In genomic region chr13:35946659-35947353, GRCm38 (mm10) we compare ENCODE assay signal across 21 mouse cellular contexts. TPM values are rescaled to one million over a fixed set of nuclear protein-coding genes. Genes with fewer than 3 reads are reported as not detected.
DNase-seq lines count a peak whose midpoint lies in the region; ATAC-seq and TF ChIP-seq lines count a peak whose summit lies in the region.
"Had no signal": no experiment of that assay in that cellular context is flagged by ENCODE, and none has a peak within 500 bp of the region (broad histone marks: within the 10 kb centered on the region; RNA-seq: fewer than 3 reads in every experiment).

No protein-coding gene starts in this region.

- no peak overlapping the region for H3K27ac ChIP-seq in forebrain, postnatal 0 days (ENCODE audit: low read depth, low read length)
- no peak overlapping the region for H3K27ac ChIP-seq in forebrain, embryonic 12.5 days
- H3K27ac ChIP-seq in kidney, embryonic 15.5 days: no peak overlapping the region
- no peak overlapping the region for H3K27ac ChIP-seq in kidney, adult 2 months (ENCODE audit: insufficient read depth, low read depth, low read length)
- no peak overlapping the region for H3K27ac ChIP-seq in testis, adult 2 months (ENCODE audit: control insufficient read depth, insufficient read depth, low read depth, low read length)
- no peak overlapping the region for H3K27ac ChIP-seq in neural tube, embryonic 15.5 days (replicated peaks)
- no peak overlapping the region for H3K27ac ChIP-seq in liver, embryonic 11.5 days (ENCODE audit: low read depth, low read length)
- H3K27ac ChIP-seq: embryonic facial prominence, embryonic 12.5 days; limb, embryonic 13.5 days; liver, embryonic 13.5 days; stomach, postnatal 0 days had no signal

- no peak for TF ChIP-seq CTCF in forebrain, postnatal 0 days (IDR thresholded peaks at IDR 0.05; ENCODE audit: low read depth)
- no peak for TF ChIP-seq CTCF in kidney, adult 2 months (conservative IDR thresholded peaks at IDR 0.05; ENCODE audit: insufficient read depth, insufficient read length, low read depth, low read length)
- no peak for TF ChIP-seq CTCF in testis, adult 2 months (IDR thresholded peaks at IDR 0.05; ENCODE audit: control insufficient read depth, insufficient read depth, insufficient replicate concordance, low read depth, low read length)

- 74% methylated on average over 20 of the region's 20 CpGs for WGBS in forebrain, postnatal 0 days
- 76% methylated on average over 20 of the region's 20 CpGs for WGBS in forebrain, embryonic 12.5 days
- WGBS in kidney, embryonic 15.5 days: 75% methylated on average over 20 of the region's 20 CpGs
- WGBS in kidney, adult 2 months: 73% methylated on average over 20 of the region's 20 CpGs
- WGBS in neural tube, embryonic 15.5 days: 69% methylated on average over 20 of the region's 20 CpGs
- 64% methylated on average over 20 of the region's 20 CpGs for WGBS in liver, embryonic 11.5 days

- no peak for DNase-seq in forebrain, postnatal 0 days
- no peak for DNase-seq in kidney, adult 2 months
- DNase-seq in testis, postnatal 14 days (ENCODE audit: low spot score): no peak
- DNase-seq in liver, embryonic 11.5 days (ENCODE audit: low spot score): no peak

- no peaks in the 10 kb centered on the region for H3K36me3 ChIP-seq in forebrain, postnatal 0 days (ENCODE audit: insufficient read depth)
- H3K36me3 ChIP-seq in forebrain, embryonic 12.5 days (replicated peaks): no peaks in the 10 kb centered on the region
- no peaks in the 10 kb centered on the region for H3K36me3 ChIP-seq in kidney, embryonic 15.5 days
- no peaks in the 10 kb centered on the region for H3K36me3 ChIP-seq in kidney, adult 2 months (ENCODE audit: control insufficient read depth, insufficient read depth, low read length)
- H3K36me3 ChIP-seq in testis, adult 2 months (ENCODE audit: control insufficient read depth, insufficient read depth, low read length): no peaks in the 10 kb centered on the region
- H3K36me3 ChIP-seq in neural tube, embryonic 15.5 days: no peaks in the 10 kb centered on the region
- no peaks in the 10 kb centered on the region for H3K36me3 ChIP-seq in liver, embryonic 11.5 days (ENCODE audit: control insufficient read depth, insufficient read depth, low read length)
- H3K36me3 ChIP-seq: embryonic facial prominence, embryonic 12.5 days; G1E; heart, embryonic 12.5 days; limb, embryonic 13.5 days; liver, embryonic 13.5 days had no signal

- TF ChIP-seq POLR2A in kidney, adult 2 months (IDR thresholded peaks at IDR 0.05; ENCODE audit: low read depth, low read length): no peak
- TF ChIP-seq POLR2A in testis, adult 2 months (IDR thresholded peaks at IDR 0.05; ENCODE audit: control insufficient read depth, low read depth, low read length): no peak

- no peak overlapping the region for H3K4me3 ChIP-seq in forebrain, postnatal 0 days (ENCODE audit: low read depth, low read length)
- no peak overlapping the region for H3K4me3 ChIP-seq in forebrain, embryonic 12.5 days (replicated peaks)
- H3K4me3 ChIP-seq in kidney, embryonic 15.5 days (replicated peaks): no peak overlapping the region
- H3K4me3 ChIP-seq in kidney, adult 2 months (ENCODE audit: insufficient read depth, low read depth, low read length): no peak overlapping the region
- peak overlapping the region; percentile 26 for H3K4me3 ChIP-seq in testis, adult 2 months (ENCODE audit: control insufficient read depth, low read depth, low read length)
- H3K4me3 ChIP-seq in neural tube, embryonic 15.5 days (replicated peaks): no peak overlapping the region
- no peak overlapping the region for H3K4me3 ChIP-seq in liver, embryonic 11.5 days (ENCODE audit: low read depth, low read length)
- H3K4me3 ChIP-seq: embryonic facial prominence, embryonic 12.5 days; heart, embryonic 12.5 days; limb, embryonic 13.5 days; liver, embryonic 13.5 days had no signal

- H3K9me3 ChIP-seq in forebrain, postnatal 0 days (ENCODE audit: low read length): no peaks in the 10 kb centered on the region
- H3K9me3 ChIP-seq in forebrain, embryonic 12.5 days: no peaks in the 10 kb centered on the region
- H3K9me3 ChIP-seq in kidney, embryonic 15.5 days (replicated peaks): no peaks in the 10 kb centered on the region
- H3K9me3 ChIP-seq in neural tube, embryonic 15.5 days (replicated peaks): no peaks in the 10 kb centered on the region
- H3K9me3 ChIP-seq in liver, embryonic 11.5 days (ENCODE audit: control insufficient read depth, low read length): no peaks in the 10 kb centered on the region
- H3K9me3 ChIP-seq: embryonic facial prominence, embryonic 12.5 days; G1E; heart, embryonic 12.5 days; liver, embryonic 13.5 days had no signal

- ATAC-seq in forebrain, postnatal 0 days: peak; percentile 21; the same call in 1 of the 2 replicates
- ATAC-seq in forebrain, embryonic 12.5 days (ENCODE audit: low FRiP score): no peak
- peak; percentile 14; the same call in 1 of the 2 replicates for ATAC-seq in kidney, embryonic 15.5 days (replicated peaks; ENCODE audit: low FRiP score)
- ATAC-seq in neural tube, embryonic 15.5 days (ENCODE audit: low FRiP score): peak; percentile 51; the same call in 1 of the 2 replicates
- no peak for ATAC-seq in liver, embryonic 11.5 days (replicated peaks; ENCODE audit: low FRiP score)
- ATAC-seq: intestine, postnatal 0 days had no signal

- no peak overlapping the region for H3K9ac ChIP-seq in forebrain, postnatal 0 days
- H3K9ac ChIP-seq in forebrain, embryonic 12.5 days: no peak overlapping the region
- H3K9ac ChIP-seq in kidney, embryonic 15.5 days: no peak overlapping the region
- no peak overlapping the region for H3K9ac ChIP-seq in neural tube, embryonic 15.5 days (replicated peaks)
- no peak overlapping the region for H3K9ac ChIP-seq in liver, embryonic 11.5 days (ENCODE audit: low read depth, low read length)
- H3K9ac ChIP-seq: embryonic facial prominence, embryonic 12.5 days; heart, embryonic 12.5 days; limb, embryonic 13.5 days; liver, embryonic 13.5 days had no signal

- no peaks in the 10 kb centered on the region for H3K27me3 ChIP-seq in forebrain, postnatal 0 days (ENCODE audit: insufficient read depth, low read length)
- 0 out of 2 replicates have a peak, but pooled peaks cover 3% of the 10 kb centered on the region for H3K27me3 ChIP-seq in forebrain, embryonic 12.5 days
- H3K27me3 ChIP-seq in kidney, embryonic 15.5 days: no peaks in the 10 kb centered on the region
- H3K27me3 ChIP-seq in kidney, adult 2 months (replicated peaks; ENCODE audit: control insufficient read depth, insufficient read depth, low read length): no peaks in the 10 kb centered on the region
- no peaks in the 10 kb centered on the region for H3K27me3 ChIP-seq in testis, adult 2 months (ENCODE audit: control insufficient read depth, insufficient read depth, low read length)
- H3K27me3 ChIP-seq in neural tube, embryonic 15.5 days (replicated peaks): 0 out of 2 replicates have a peak, but pooled peaks cover 3% of the 10 kb centered on the region
- H3K27me3 ChIP-seq in liver, embryonic 11.5 days (replicated peaks; ENCODE audit: control insufficient read depth, insufficient read depth, low read length): peaks cover 6% of the 10 kb centered on the region
- H3K27me3 ChIP-seq: CH12.LX; embryonic facial prominence, embryonic 12.5 days; limb, embryonic 13.5 days; liver, embryonic 13.5 days had no signal

- no peak overlapping the region for H3K4me2 ChIP-seq in forebrain, postnatal 0 days (ENCODE audit: low read depth)
- H3K4me2 ChIP-seq in forebrain, embryonic 12.5 days: no peak overlapping the region
- no peak overlapping the region for H3K4me2 ChIP-seq in kidney, embryonic 15.5 days
- H3K4me2 ChIP-seq in neural tube, embryonic 15.5 days: no peak overlapping the region
- H3K4me2 ChIP-seq in liver, embryonic 11.5 days: no peak overlapping the region
- H3K4me2 ChIP-seq: embryonic facial prominence, embryonic 12.5 days; limb, embryonic 13.5 days; liver, embryonic 13.5 days had no signal

- no peaks in the 10 kb centered on the region for H3K4me1 ChIP-seq in forebrain, postnatal 0 days (ENCODE audit: insufficient read depth)
- H3K4me1 ChIP-seq in forebrain, embryonic 12.5 days: no peaks in the 10 kb centered on the region
- no peaks in the 10 kb centered on the region for H3K4me1 ChIP-seq in kidney, embryonic 15.5 days
- no peaks in the 10 kb centered on the region for H3K4me1 ChIP-seq in kidney, adult 2 months (ENCODE audit: control insufficient read depth, insufficient read depth, low read length)
- peaks cover 3% of the 10 kb centered on the region; the same call in 1 of the 2 replicates for H3K4me1 ChIP-seq in testis, adult 2 months (ENCODE audit: control insufficient read depth, insufficient read depth, low read length)
- H3K4me1 ChIP-seq in neural tube, embryonic 15.5 days: no peaks in the 10 kb centered on the region
- peaks cover 5% of the 10 kb centered on the region for H3K4me1 ChIP-seq in liver, embryonic 11.5 days (replicated peaks; ENCODE audit: control insufficient read depth, insufficient read depth, low read length)
- H3K4me1 ChIP-seq: embryonic facial prominence, embryonic 12.5 days; heart, embryonic 12.5 days; liver, embryonic 13.5 days had no signal

RNA-seq across cellular contexts. Expression of gene Ppp1r3g, which starts 11.8 kb away (rescaled TPM):
- 1.2 TPM in 2 replicates for total RNA-seq in forebrain, postnatal 0 days (2014; rRNA removed)
- polyA plus RNA-seq in forebrain, postnatal 0 days (2015; fragmentation: Nextera tagmentation; extraction: Ambion mirVana): 0.42 and 0.53 TPM in 2 replicates
- 2.0 and 2.3 TPM in 2 replicates for polyA plus RNA-seq in forebrain, embryonic 12.5 days (2016; fragmentation: Nextera tagmentation; extraction: Ambion mirVana)
- 0.49 and 1.0 TPM in 2 replicates for polyA plus RNA-seq in kidney, embryonic 15.5 days (2015; fragmentation: Nextera tagmentation; extraction: Ambion mirVana)
- 0.03 TPM in 1 of 2 replicates, not detected in the other for polyA plus RNA-seq in kidney, adult 2 months (2012; rRNA removed)
- polyA plus RNA-seq in testis, adult 2 months (2012; rRNA removed): 0.07 TPM in 1 of 2 replicates, not detected in the other
- 0.32 and 0.46 TPM in 2 replicates for polyA plus RNA-seq in neural tube, embryonic 15.5 days (2015; fragmentation: Nextera tagmentation; extraction: Ambion mirVana)
- 1.0 and 1.3 TPM in 2 replicates for polyA plus RNA-seq in liver, embryonic 11.5 days (2014; fragmentation: Nextera tagmentation; extraction: Ambion mirVana)
- total RNA-seq: CH12.LX; granulocyte monocyte progenitor cell, adult 5-6 weeks; megakaryocyte progenitor cell, adult 5-6 weeks; monocyte, adult 5-6 weeks had no signal
- polyA plus RNA-seq: lung, adult 2 months; small intestine, adult 2 months had no signal

RNA-seq across cellular contexts. Expression of gene Rpp40, which starts 40.6 kb away (rescaled TPM):
- 2.8 TPM in 2 replicates for total RNA-seq in forebrain, postnatal 0 days (2014; rRNA removed)
- 8.6 and 9.3 TPM in 2 replicates for polyA plus RNA-seq in forebrain, postnatal 0 days (2015; fragmentation: Nextera tagmentation; extraction: Ambion mirVana)
- polyA plus RNA-seq in forebrain, embryonic 12.5 days (2016; fragmentation: Nextera tagmentation; extraction: Ambion mirVana): 14.1 and 18.8 TPM in 2 replicates
- 16.3 and 17.2 TPM in 2 replicates for polyA plus RNA-seq in kidney, embryonic 15.5 days (2015; fragmentation: Nextera tagmentation; extraction: Ambion mirVana)
- polyA plus RNA-seq in kidney, adult 2 months (2012; rRNA removed): 5.0 and 6.6 TPM in 2 replicates
- 4.5 and 4.9 TPM in 2 replicates for polyA plus RNA-seq in testis, adult 2 months (2012; rRNA removed)
- 7.9 and 12.0 TPM in 2 replicates for polyA plus RNA-seq in neural tube, embryonic 15.5 days (2015; fragmentation: Nextera tagmentation; extraction: Ambion mirVana)
- 22.8 and 26.3 TPM in 2 replicates for polyA plus RNA-seq in liver, embryonic 11.5 days (2014; fragmentation: Nextera tagmentation; extraction: Ambion mirVana)

Comparison
In these comparisons a context has a peak if more than half of its experiments do, and no peak if none do; other contexts are left out.
1. ATAC-seq: peak in forebrain, postnatal 0 days (single experiment), kidney, embryonic 15.5 days (single experiment) and neural tube, embryonic 15.5 days (single experiment); none in forebrain, embryonic 12.5 days (single experiment) and liver, embryonic 11.5 days (single experiment).